Mouse (Mus musculus): Measurements from ENCODE around the gene Sec14l3. TPM values are rescaled to one million over a fixed set of nuclear protein-coding genes. Genes with fewer than 3 reads are reported as not detected.
"Not testable (repeated sequence)": the region's sequence is repeated elsewhere in the genome, so short reads cannot be mapped to it uniquely, and the experiment has no call there.

The Sec14l3 gene
- 0.49 and 0.56 TPM in 2 replicates for total RNA-seq (2021)
- long read RNA-seq, experiment 1: 0 reads
- long read RNA-seq, experiment 2: 0 reads

- DNase-seq: no peak
Observed at GRCm38 (mm10) chr11:4064627-4065122, at the start of gene Sec14l3. Sec14l3 (plus strand) TSS chr11:4064841.

DNA sequence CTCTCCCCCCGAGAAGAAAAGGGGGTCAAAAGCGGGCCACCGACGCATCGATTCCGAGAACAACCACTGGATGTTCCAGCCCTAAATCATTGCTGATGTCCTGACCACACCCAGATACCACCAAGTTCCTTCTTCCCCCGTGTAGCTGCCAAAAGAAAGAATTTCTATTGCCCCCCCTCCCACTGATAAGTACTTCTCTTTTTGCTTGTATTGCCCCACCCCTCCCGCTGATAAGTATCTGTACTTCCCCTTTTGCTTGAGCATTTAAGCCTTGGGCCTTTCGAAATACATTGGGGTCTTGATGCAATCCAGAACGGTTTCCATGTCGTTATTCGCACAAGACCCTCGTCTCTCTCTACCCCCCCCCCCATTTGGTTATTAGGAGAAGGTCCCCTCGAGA lies 48.8 kb upstream of the Sec14l3 start:
- not testable (repeated sequence) for DNase-seq

DNA sequence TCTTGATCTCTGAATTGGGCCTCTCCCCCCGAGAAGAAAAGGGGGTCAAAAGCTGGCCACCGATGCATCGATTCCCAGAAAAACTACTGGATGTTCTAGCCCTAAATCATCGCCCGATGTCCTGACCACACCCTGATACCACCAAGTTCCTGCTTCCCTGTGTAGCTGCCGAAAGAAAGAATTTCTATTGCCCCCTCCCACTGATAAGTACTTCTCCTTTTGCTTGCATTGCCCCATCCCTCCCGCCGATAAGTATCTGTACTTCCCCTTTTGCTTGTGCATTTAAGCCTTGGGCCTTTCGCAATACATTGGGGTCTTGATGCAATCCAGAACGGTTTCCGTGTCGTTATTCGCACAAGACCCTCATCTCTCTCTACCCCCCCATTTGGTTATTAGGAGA lies 42.5 kb upstream of the Sec14l3 start:
- DNase-seq: not testable (repeated sequence)

GRCm38 (mm10) chr11:4023321-4023720 lies 41.3 kb upstream of the Sec14l3 start:
- DNase-seq: no peak

GRCm38 (mm10) chr11:4027066-4027465 lies 37.6 kb upstream of the Sec14l3 start:
- DNase-seq: no peak

DNA sequence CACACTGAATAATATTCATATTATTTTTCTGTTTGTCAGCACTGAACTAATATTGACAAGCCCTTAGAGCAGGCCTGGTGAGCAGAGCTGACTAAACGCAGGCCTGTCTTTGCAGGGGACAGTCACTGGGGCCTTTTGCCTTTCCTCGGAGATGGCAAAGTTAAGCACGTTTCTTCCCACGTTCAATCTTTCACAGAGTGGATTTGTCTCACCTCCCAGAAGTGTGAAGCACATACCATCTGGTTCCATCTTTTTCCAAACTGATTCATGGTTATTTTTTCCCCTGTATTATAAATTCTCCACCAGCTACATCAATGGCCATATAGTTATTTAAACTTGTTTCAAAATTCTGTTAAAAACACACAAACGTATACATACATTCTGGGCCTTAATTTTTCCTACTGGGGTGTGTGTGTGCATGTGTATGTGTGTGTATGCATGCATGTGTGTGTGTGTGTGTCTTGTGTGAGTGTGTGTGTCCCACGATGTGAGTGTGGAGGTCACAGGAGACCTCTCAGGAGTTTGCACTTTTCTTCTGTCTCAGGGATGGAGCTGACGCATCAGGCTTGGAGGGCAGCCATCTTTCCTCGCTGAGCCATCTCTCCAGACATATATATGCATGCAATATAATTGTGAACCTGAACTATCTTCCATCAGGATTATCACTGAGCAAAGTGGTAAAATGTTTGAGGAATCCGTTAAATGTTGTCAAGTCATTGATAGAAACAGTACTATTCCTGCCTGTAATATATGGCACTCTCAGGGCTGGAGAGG lies 36.9 kb upstream of the Sec14l3 start:
- DNase-seq: no peak

DNA sequence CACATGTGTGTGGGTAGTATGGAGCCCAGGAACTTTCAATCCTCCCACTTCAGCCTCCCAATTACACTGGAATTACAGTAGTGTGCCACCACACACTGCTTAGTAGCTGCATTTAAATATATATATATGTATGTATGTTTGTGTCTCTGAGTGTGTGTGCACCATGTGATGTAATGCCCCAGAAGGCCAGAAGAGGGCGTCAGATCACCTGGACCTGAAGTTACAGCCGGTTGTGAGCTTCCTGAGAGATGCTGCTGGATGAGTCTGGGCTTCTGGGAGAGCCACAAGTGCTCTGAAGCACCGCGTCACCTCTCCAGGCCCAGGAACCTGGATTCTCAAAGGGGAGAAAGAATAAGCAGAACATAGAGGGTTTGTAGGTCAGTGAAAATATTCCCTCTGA lies 35.3 kb upstream of the Sec14l3 start:
- DNase-seq: no peak

- peak; percentile 69 for DNase-seq
Observed at GRCm38 (mm10) chr11:4031126-4031941, 33.3 kb upstream of the Sec14l3 start, which contains the start of gene Sec14l4. Sec14l4 (plus strand) TSS chr11:4031462.

- peak; percentile 55 for DNase-seq
Observed at GRCm38 (mm10) chr11:4031961-4032360, 32.7 kb upstream of the Sec14l3 start.

DNA sequence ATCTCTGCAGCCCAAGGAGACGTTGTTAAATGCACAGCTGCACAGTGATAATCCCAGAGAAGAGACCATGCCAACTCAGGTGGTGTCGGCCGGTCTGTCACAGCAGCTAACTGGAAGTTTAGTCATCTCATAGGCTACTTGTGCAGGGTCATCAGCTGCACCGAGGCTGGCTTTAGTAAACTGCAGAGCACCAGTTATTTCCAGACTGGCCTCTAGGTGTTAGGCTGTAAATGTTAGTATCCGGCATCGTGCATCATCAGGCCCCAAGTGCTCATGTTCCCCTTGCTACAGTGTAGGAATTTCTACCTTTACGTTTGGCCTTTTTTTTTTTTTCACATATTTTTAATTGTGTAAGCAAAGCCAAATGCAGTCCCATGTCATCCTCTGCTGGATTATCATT lies 31.2 kb upstream of the Sec14l3 start:
- no peak for DNase-seq

DNA sequence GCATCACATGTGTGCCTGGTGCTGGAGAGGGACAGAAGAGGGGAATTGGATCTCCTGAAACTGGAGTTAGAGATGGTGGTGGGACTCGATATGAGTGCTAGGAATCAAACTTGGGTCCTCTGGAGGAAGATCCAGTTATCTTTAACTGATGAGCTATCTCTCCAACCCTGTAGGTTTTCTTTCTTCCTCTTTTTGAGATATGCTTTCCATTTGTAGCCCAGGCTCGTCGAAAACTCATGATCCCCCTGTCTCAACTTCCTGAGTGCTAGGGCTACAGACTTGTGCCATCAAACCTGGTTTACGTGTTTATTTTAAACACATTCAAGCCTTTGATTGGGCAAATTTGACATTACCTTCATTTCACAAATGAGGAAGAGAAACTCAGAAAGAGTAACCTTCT lies 30.5 kb upstream of the Sec14l3 start:
- DNase-seq: no peak

DNA sequence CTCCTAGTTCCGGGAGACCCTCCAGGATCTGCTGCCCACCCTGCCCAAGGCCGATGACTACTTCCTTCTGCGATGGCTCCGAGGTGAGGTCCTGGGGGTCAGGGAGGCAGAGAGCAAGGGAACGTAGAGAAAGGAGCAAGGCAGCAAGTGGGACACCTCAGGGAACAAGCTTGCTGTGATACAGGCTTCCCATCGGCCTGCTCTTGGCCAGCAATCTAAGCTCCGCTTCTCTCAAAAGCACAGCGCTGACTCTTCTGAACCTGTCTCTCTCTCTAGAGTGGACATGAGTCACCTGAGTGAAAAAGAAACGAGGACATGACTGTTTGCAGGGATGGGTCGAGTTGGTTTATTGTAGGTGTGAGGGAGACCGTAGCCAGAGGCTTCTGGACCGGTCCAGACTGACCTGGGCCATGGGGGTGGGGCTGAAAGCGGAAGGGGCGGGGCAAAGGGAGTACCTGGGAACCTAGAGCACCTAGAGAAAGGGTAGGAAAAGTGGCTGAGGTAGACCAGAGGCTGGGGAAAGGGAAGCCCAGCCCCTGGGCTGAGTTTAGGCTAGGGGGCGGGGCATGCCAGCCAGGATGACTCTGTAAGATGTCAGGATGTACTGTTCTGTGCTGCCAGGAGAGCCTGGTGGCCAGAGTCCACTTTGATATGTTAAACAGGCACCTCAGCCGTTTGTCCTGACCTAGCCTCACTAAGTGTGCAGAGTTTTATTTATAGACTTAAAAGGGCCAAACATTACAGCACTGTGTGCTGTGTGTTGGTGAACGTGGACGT lies 29.3 kb upstream of the Sec14l3 start:
- DNase-seq: no peak

DNA sequence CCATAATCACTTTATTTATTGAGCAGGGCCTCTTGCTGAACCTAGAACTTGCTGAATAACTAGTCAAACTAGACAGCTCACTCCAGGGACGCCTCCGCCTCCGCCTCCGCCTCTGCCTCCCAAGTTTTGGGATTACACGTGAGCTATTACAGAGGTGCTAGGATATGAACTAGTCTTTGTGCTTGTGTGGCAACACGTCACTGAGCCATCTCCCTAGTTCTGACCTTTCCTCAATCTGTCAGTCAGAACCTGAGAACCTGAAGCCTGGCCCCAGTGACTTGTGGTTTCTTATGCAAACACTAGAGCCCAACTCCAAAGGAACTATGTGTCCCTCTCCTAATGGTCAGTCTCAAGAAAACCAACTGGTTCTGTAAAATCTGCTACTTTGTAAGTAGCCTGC lies 28.7 kb upstream of the Sec14l3 start:
- DNase-seq: no peak

DNA sequence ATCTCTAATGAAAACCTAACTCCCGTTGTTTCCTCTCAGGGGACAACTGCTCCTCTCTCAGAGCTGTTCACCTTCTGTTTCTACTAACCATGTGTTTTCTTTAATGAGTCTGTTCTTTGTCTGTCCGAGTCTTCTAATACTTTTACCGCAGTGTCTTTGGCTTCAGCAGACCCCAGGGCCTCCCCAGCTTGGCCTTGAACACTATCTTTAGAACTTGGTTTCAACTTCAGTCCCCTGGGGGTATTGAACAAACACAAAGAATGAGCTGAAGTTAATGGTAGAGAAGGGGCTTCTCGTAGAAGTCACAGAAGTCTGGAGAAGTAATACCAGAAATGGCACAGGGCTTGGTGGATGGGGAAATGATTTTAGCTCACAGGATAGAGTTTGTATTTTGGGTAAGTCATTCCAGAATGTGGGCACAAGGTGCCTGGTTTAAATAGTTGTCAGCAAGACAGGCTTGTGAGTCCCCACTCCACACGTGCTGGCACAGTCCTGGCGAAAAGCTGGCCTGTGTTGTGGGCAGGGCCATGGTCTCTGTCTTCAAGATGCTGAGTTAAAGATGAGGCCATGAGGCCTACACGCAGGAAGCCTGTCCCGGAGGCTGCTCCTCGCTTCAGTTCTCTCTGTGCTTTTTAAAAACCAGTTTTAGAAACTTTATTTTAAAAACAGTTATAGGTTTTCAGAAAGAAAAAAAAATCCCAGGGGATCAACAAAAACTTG lies 28.1 kb upstream of the Sec14l3 start:
- no peak for DNase-seq

- no peak for DNase-seq
Observed at GRCm38 (mm10) chr11:4039951-4040350, 24.7 kb upstream of the Sec14l3 start.

- no peak for DNase-seq
Observed at GRCm38 (mm10) chr11:4041123-4041625, 23.5 kb upstream of the Sec14l3 start.

DNA sequence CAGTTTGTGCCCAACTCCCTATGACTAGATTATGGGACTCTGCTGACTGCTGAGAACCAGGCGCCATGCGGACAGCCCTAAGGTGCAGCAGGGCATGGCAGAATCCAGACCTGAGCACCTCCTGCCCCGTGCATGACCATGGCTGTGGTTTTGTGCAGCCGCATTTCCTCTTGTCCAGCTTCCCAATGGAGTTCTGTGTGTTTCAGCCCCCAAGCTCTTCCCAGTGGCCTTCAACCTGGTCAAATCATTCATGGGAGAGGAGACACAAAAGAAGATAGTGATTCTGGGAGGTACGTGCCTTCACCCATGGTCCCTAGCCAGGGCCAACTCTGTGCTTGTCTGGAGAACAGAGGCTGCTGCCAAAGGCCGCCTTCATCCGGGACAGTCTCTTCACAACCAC lies 21.6 kb upstream of the Sec14l3 start:
- no peak for DNase-seq

- DNase-seq: no peak
Observed at GRCm38 (mm10) chr11:4046526-4046925, 18.1 kb upstream of the Sec14l3 start.

DNA sequence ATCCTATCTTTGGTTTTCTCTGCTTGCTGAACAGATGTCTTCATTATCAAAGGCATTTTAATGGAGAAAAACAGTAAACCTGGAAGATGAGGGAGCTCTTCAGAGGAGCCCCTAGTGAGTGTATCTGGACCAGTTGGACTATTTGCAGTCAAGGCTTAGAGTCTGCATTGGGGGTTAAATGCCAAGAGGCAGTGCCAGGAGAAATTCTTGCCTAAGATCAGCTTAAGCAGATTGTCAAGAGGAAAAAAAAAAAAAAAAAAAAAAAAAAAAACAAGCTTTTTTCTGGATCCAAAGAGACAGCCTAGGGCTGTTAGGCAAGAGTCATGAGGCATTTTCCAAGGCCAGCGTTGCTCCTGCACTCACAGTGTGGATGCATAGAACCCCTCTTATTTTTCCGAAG lies 16.9 kb upstream of the Sec14l3 start:
- no peak for DNase-seq

- DNase-seq: no peak
Observed at GRCm38 (mm10) chr11:4048438-4048837, 16.2 kb upstream of the Sec14l3 start.

DNA sequence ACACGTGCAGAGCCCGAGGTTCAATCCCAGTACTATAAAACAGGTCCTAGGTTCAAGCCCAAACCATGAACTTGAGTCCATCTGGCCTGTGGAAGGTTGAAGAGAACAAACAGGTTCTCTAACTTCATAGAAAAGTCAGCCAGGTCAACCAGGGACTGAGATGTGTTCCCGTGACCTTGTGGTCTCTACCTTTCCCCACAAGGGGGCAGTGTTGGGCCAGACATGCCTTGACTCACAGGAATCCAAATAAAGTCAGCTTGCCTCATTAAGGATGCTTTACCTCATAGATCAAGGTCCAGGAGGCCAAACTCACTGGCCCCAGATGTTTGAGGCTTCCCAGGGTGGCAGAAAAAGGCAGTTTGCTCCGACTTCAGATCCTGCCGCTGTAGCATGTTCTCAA lies 11.1 kb upstream of the Sec14l3 start:
- peak; percentile 87 for DNase-seq
